Mouse (Mus musculus) retina, adult 2 months (tissue): ENCODE results near the gene Jmjd7.

ENCODE experiments used
- DNase-seq: peaks from one replicate; pipeline ENCODE4 v3.0.0-alpha.2; 2012; ENCODE audit warnings: low read depth, low spot score

The Jmjd7 gene

DNA sequence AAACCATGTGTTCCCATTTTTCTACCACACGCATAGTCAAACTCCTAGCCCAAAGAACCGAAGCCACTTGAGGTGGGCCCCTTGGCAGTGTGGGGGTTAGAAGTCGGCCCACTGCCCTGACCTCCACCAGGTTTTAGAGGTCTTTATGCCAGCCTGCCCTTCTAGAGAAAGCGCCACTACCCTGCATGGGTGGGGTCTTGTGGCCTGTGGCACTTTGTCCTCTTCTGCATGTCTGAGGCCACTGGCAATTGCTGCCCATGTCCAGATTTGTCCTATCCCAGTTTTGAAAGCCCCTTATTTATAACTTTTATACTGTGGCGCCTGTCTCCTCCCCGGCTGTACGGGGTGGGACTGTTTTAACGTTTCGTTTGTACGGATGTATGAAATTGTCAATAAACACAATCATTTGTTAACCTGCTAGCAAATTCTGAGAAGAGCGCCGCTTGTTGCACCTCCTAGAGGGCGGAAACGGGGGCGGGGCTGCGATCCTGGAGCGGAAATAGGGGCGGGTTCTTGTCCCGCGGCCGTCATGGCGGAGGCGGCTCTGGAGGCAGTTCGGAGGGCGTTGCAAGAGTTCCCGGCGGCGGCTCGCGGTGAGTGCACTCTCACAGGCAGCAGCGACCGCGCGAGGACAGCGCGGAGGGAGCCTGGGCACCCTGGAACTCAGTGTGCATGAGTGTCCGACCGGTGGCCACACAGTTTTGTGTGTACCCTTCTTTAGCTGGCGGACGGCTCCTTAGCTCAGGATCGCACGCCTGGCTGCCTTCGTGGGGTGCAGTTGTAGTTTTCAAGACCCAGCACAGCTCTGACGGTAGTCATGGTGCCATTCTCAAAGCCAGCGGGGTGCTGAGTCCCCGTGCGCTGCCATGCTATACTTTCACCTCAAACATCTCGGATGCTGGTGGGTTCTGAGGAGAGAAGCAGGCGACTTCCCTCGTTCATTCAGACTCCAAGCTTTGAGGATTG, at the start of gene Jmjd7, which contains the start of gene Gm28042:
Gene Jmjd7, plus strand, starts transcription at position 500 of the 966 bp plus-strand sequence.
Gene Gm28042, plus strand, starts transcription at position 510 of the 966 bp plus-strand sequence.
- peak; percentile 57 for DNase-seq

DNA sequence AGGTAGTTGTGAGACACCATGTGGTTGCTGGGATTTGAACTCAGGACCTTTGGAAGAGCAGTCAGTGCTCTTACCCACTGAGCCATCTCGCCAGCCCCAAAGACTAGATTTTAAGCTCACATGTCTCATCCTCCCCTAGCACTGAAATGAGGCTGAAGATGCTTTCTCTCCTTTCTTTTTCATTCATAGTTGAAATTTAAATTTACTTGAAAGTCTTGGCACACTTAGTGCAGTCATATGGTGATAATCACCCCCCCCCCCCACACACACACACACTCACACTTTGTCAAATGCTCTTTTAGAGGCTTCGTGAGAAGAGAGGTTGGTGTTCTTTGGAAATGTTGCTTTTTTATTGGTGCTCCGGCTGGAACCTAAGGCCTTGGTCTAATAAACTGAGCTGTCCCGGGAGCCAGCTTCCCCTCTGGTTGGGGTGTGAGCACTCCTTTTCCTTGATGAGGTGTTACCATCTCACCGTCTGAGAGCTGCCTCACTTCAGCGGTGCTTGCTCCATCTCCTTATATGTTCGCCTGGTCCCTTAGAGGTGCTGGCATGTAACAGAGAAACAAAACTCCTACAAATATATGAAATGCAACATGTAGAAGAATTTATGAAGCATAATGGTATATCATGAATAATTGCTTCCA, 46.8 kb upstream of the Jmjd7 start:
- DNase-seq: no peak

DNA sequence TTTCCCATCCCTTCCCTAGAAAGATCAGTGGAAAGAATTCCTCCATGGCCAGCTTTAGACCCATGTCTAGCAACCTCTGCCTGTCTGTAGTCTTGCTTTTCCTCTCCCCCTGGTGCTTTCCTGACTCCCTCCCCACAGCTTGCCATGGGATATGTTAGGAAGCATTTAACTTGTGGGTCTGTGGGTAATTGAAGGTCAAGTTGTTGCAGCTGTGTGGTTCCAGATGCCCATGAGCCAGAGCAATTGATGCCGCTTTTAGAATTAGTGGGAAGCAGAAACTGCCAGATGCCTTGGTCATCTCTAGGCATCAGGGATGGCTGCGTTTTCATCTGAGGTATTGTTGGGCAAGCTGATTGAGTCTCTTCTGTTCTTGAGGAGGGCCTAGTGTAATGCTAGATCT, 45.7 kb upstream of the Jmjd7 start:
- DNase-seq: no peak

DNA sequence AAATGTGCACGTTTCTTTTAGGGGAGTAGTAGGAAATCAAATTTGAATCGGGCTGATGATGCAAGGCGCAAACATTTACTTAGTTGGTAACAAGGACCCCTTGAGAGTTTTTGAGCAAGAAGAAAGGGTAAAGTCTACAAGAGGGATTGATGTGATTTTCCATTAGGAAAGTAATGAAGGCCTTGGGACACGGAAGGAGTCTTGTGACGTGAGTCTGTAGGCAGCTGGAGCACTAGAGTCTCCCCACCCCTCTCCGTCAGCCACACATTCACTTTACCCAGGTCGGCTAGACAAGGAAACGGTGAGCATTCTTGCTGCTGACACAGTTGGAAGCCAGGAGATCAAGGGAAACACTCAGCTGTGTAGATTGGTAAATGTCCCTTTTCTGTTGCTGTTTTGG, 41.4 kb upstream of the Jmjd7 start:
- DNase-seq: no peak

DNA sequence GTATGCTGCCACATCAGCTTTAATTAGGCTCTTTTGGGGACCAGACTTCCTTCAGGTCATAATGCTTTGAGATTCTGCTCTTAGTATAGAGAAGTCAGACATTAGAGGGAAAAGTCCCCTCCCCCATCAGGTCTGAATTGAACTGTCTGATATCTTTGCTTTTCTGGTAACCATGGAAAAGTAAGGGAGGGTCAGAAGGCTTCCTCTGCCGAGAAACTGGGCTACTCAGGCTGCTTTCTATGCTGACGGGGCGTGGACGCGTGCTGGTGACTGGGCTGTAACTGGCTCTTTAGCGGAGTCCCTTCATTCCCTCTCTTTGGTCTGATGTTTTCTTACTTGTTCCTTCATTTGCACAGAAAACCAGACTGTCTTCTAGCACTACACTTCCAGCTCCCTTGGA, 40.9 kb upstream of the Jmjd7 start:
- no peak for DNase-seq

DNA sequence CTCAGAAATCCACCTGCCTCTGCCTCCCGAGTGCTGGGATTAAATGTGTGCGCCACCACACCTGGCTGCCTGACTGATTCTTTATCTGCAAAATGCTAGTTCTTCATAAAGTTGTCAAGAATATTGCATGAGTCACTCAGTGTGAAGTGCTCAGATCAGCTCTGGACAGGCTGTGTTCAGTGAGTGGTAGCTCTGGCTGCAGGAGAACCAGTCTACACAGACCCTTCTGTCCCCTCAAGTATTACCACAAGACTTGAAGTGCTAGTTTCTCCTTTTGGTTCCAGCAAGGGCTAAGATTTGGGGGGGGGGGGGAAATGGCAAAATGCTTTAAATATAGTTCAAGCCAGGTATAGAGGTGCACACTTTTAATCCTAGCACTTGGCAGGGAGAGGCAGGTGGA, 39.8 kb upstream of the Jmjd7 start:
- no peak for DNase-seq

DNA sequence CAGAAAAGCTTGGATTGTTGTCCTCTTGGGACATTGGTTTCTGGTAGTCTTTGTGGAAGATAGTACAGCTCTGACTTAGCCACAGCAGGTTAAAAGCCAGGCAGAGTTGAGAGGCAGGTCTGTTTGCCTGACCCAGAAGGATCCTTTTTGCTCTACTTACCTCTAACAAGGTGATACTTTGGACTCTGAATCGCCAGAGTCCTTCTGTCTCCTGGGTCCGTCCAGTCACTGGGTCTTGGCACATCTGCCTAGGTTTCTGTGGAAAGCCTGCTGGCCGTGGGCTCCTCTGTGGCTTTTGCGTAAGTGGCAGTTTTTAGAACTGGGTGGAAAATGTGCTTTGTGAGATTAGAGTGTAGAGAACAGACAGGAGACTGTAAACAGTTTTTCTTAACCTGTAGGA, 38.3 kb upstream of the Jmjd7 start:
- DNase-seq: no peak

DNA sequence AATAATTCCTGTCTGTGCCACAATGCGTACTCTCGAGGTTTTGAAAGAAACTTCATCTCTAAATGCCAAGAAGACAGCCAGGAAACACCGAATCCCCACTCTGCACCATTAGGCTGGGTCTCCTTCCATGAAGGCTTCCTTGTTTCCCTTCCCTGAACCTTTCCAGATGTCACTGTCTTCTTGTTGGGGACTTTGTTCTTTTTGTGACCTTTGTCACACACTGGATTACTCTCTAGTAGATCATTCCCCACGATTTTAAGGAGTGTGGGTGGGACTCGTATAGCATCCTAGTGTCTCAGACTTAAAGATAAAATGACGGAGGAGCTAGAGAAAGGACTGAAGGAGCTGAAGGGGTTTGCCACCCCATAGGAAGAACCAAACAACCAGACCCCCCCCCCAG, 36.4 kb upstream of the Jmjd7 start:
- no peak for DNase-seq

DNA sequence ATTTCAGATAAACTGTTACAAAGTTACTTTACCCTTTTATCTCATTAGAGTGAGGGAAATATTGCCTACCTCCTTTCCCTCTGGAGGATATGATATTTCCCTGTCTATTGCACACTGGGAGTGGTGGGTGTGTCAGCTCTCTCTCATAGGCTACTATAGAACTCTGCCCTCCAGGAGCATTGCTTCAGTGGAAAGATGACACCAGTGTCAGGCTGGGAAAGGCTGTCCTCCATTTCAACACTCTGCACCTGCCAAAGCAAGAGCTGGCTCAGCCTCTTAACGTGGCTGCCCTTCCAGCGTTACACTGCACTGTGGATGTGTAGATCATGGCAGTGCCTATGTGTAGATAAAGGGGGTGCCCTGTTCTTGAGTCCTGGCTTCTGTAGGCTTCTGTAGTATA, 34.9 kb upstream of the Jmjd7 start:
- DNase-seq: no peak

DNA sequence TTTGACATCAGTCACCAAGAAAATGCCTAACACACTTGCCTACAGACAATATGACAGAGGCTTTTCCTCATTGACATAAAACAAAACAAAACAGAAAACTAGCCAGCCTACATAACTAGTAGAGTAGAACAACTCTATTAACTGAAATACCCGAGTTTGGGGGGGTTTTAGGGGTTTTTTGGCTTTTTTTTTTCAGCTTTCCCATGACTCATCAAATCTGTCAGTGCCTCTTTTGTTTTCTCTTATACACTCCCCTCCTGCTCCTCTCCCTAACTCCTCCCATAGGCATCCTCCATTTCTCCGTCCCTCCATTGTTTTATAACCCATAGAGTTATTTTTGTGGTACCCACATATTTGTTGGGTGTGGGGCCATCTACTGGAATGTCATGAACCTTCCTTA, 33.8 kb upstream of the Jmjd7 start:
- DNase-seq: no peak

DNA sequence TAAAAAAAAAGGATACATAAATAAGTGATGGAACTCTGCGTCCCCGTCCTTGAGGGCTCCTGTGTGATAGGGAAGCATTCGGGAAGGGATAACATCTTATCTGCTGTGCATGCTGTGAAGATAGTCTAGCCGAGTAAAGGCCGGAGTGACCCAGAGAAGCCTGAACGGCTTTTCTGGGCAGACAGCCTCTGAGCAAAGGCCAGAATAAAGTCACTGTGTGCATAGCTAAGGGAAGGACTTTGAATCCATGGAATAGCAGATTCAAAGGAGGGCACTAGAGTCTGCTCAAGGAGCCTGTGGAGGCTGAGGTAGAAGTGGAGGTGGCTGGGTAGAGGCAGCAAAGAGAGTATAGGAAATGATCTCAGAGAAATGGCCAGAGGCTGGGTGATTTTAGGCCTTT, 32.4 kb upstream of the Jmjd7 start:
- DNase-seq: no peak

DNA sequence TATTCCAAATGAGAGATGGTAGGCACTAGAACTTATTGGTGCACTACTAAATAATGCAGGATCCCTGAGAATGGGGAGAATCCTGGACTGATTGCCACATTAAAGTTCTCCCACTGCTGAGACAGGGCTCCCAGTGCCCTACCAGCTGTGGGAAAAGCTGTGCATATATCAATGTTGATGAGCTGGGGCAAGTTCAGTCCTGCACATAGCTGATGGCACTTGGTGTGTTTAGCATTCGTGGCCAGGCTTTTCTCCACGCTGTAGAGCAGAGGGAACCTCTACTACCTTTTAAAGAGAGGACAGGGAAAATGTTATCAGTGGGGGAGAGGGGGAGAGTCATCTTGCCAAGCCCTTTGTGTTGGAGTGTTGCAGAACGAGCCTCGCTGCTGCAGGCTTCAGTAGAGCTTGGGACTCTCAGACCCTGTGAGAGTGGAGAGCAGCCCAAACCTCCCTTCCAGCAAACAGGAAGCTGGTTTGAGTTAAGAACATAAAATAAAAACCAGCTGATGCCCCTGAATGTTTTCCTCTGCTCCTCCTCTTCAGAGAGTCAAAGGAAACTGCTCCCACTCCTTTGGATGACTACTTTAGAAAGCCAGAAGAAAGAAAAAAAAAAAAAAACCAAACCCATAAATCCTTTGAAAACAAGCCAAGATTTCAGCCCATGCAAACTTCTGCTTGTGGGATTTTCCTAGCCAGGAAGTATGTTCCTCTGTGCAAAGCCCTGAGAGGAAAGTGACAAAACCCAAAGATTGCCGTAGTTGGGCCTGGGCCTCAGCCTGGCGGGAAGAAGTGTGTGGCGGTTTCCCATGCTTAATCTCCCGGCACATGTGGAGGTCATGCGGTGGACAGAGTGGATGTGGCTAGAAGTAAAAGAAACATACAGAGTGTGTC, 31.6 kb upstream of the Jmjd7 start:
- DNase-seq: no peak

DNA sequence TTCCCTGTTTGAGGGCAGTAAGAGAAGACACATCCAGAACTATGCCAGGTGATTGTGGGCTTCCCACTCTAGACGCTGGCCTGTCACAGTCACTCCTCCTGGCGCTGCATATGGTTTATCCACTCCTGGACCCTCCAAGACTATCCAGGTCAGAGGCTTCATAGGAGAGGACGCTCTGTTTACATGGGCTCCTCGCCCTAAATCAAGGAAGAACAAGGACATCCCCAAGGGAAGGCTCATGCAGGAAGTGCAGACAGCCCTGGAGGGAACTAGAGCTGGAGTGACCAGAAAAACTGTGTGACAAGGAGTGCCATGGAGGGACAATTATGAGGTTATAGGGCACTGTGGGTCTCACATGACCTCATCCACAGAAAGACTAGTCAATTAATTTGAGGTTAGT, 29.9 kb upstream of the Jmjd7 start:
- DNase-seq: no peak

DNA sequence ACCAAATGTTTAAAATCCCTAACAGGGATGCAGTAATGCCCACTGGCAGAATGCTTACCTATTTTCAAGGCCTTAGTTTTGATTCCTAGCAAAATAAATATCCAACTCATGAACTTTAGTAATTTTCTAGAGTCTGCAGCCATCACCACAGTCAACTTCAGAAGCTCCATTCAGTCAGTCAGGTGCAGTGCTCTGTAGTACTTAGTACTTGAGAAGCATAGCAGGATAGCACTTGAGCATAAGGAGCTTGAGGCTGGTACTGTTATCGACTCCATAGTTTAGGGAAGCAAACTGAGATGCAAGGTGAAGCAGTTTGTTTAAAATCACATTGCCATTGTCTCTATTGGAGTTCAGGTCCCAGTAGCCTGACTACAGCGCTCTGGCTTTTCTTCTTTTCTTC, 27.6 kb upstream of the Jmjd7 start:
- DNase-seq: no peak

DNA sequence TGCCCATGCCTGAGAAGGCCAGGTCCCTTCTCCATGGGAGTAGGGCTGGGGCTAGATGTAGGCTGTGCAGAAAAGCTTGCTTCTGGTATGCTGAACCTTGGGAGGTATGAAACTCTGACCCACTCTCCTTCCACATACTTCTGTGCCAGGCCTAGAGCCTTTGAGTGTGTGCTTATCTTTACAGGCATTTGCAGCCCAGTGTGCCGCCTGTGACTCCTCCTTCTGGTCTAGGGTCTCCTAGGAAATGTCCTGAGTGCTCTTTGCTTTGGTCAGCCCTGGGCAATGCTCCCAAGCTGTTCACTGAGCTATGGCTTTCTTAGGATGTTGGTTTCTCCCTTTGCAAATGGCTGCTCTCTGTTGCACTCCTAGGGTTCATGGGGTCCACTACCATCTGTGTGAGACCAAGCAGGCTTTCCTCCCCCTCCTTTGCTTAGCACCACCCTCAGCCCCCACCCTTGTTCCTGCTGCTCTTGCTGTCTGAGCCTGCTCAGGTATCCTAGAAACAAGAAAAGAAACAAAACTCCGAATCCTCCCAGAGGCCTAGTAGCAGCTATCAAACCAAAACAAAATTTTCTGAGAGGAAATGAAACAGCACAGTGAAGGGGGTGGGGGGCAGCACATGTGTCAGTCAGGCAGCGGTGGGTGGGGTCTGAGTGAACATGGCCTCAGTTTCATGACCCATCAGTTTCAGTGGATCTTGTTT, 26.2 kb upstream of the Jmjd7 start:
- no peak for DNase-seq

DNA sequence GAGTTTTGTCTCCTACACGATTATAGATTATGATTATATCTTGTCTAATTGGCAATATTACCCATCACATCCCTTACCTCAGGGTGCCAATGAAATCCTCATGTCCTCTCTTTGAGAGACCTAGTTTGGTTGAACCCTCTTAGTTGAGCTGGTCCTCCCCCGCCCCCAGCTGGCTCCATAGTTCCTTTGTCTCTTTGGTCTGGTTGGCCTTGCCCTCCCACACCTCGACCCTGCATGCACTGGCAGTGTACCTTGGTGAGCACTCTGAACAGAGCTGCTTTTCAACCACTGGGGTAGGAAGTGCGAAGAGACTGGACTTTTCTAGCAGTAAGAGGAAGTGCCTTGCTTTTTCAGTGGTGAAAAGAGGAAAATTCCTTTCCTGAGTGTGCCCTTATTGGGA, 25.3 kb upstream of the Jmjd7 start:
- no peak for DNase-seq

DNA sequence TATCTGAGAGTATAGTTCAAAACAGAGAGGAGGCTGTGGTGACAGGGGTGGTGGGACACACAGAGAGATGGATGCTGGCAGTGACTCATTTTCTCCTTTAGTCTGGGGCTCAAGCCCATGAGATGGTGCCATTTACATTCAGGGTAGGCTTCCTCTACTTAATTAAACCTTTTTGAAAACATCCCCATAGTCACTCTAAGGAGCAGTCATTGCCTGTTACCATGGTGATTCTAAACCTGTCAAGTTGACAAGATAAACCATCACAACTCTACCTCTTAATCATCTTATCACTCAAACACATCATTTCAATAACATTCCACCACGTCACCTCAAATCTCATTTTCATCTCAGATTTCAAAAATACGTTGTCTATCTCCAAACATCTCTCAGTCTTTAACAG, 23.3 kb upstream of the Jmjd7 start:
- DNase-seq: no peak

DNA sequence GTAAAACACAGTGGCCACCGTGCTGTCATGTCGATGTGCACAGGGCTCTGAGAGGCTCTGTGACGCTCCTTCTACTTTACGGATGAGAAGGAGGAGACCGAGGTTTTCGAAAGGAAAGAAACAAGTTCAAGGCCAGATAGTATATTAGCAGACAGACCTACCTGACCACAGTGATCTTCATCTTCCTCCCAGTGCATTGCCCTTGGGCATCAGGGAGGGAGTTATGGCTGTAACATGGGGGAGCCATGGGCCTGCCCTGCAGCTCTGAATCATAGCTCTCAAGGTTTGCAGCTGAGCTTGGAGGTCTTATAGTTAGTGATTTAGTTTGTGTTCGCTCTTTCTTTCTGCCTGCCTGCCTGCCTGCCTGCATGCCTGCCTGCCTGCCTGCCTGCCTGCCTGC, 20.6 kb upstream of the Jmjd7 start:
- no peak for DNase-seq

DNA sequence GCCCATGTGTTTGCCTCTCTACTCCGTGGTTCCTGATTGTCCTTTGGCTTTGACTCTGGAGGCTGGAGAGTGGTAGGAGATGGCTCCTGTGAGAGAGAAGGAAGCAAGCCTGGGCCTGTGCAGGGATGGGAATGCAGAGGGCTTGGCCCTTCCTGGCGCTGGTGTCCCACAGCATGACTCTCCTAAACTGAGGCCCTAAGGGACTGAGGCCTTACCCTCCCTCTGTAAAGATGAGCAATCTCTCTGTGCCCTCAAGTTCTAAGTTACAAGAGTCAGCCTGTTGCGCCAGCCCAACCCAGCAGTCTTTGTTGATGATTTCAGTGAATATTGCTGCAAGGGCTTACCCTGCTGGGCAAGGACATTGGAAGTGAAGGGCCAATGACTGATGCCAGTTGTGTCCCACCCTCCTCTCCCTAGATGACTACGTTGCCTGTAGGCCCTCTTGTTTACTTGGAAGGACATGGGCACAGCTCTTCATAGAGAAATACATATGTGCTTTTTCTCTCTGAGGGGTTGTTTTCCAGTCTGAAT, 19.5 kb upstream of the Jmjd7 start:
- DNase-seq: no peak

DNA sequence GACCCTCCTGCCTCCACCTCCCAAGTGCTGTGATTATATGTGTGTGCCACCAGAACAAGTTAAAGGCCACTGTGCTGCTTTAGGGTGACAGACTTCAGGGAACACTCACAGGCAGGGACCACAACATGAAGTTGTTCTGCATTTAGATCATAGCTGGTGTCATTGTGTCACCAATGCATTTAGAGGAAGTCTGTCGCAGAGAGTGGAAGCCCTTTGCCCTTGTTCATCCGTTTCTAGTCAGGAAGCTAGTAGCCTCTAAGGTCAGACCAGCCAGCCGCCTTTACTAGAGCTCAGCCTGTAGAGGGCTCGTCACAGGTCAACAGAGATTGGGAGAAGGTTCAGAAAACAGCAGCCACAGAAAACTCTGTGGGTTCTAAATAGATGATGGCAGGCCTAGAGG, 18.6 kb upstream of the Jmjd7 start:
- DNase-seq: no peak
